Mouse (Mus musculus): ENCODE measurements around the gene Rpa1.
A peak's percentile ranks its signal among the peaks of the same experiment; 100 is the strongest.

- TF ChIP-seq CTCF (IDR thresholded peaks at IDR 0.05; ENCODE audit: low read depth, low read length), result no peak
- peak; percentile 61 for TF ChIP-seq TAL1 (conservative IDR thresholded peaks at IDR 0.05; ENCODE audit: low read depth, low read length)
- TF ChIP-seq POLR2AphosphoS5 (IDR thresholded peaks at IDR 0.05; ENCODE audit: insufficient replicate concordance, low read depth, low read length), result no peak
These were observed 78.9 kb downstream of the Rpa1 start for GRCm38 (mm10) chr11:75269213-75269612.
